Mouse (Mus musculus) kidney, postnatal 14 days (tissue): ENCODE results near the gene Ppib.

Experiments
- DNase-seq: peaks from one replicate; pipeline ENCODE4 v3.0.0; 2022; ENCODE audit warnings: mixed read lengths

Ppib gene

DNA sequence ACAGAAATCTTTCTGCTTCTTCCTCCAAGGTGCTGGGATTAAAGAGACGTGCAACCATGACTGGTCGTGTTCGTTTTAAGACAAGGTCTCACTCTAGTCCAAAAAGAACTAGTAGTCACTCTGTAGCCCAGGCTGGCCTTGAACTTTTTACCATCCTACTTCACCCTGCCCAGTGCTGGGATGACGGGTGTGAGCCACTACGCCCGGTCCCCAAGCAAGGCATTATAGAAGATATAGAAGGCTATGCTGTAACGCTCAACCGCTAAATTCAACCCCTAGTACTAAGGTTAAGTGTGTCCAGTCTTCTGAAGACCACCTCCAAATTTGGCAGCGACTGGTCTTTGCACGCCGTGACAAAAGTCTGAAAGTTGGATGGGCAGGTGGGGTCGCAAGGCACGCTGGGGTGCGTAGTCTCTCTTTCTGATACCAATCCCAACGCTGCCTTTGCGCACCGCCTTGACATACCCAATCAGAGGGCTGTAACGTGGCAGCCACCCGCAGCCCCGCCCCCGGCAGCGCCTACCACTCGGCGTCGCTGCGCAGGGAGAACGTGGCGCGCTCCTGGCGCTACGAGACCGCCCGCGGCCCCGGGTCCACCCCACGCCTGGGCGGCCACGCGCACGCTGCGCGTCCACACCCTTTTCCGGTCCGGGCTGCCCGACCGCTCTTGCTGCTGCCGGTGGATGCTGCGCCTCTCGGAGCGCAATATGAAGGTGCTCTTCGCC, at the start of gene Ppib:
Ppib (plus strand) TSS at position 640 of the 725 bp plus-strand sequence.
- DNase-seq, result peak; percentile 99

DNA sequence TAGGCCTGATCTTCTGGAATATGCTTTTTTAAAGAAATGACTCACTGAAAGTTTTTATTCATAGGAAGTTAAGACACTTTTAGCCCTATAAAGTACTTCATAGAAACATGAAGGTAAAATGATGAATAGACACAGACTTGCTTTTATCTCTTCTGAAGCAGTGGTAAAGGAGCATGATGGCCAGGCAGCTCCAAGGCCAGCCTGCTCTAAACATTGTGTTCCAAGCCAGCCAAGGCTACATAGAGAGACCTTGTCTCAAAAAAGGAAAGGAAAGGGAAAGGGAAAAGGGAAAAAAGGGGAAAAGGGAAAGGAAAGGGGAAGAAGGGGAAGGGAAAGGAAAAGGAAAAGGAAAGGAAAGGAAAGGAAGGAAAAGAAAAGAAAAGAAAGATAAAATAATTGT, 39.4 kb upstream of the Ppib start:
- DNase-seq, result no peak

DNA sequence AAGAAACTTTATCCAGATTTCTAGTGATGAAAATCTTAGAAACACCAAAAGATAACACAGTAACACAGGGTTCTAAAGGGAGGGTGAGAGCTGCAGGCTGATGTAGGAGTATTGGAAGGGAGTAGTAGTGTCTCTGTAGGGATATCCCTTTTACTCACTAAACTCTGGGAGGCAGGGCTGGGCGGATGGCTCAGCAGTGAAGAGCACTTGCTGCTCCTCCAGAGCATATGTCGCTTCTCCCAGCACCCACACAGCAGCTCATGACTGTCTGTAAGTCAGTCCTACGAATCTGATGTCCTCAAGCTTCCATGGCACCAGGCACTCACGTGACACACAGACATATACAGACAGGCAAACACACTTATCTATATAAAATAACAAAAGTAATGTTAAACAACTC, 21.9 kb upstream of the Ppib start:
- no peak for DNase-seq

DNA sequence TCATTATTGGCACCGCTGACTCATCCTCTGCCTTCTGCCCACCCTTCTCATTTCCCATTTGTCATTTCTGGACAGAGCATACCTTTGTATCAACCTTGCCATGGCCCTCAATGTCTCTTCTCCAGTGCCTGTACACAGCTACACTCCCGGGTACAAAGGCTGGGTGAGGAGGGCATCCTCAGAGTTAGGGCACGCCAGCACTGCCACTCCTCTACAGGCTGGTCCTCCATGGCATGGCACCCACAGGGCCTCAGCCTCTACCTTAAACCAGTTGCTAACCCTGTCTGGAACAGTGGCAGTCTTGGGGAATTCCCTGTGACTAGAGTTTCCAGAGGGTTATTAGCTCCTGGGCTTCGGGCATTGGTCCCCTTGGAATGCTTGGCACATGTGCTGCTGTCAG, 21.4 kb upstream of the Ppib start:
- DNase-seq, result no peak

DNA sequence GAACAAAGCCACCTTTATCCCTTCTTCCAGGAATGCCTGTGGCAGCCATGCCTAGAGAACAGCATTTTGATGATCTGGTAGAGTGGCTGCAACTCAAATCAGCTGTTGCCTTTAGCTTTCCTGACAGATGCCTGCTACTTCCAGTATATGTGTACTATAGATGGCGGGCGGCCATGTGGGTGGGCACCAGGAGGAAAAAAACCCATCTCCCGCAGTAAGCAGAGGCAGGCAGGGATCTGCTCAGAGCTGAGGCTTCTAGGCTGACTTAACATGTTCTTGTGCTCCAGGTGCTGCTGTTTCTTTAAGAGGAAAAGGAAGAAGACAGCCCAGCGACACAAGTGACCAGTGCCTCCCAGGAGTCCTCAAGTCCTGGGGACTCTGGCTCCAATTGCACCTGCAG, 20.7 kb upstream of the Ppib start:
- no peak for DNase-seq

DNA sequence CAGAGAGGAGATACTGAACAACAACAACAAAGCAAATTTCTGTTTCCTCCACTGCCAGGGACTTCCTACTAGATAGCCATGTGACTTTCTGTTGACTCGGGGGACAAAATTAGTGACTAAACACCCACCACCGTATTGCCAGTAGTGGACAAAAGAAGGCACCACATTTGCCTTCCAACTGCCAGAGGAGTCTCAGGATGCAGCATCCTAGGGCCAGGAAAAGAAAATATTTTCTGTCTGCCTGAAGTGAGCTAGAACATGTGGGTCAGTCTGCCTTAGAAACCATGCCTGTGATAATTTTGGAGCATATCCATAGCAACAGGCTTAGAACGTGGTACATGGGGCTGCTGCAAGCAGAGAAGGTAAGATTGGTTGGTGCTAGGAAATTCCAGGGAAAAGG, 19.2 kb upstream of the Ppib start:
- no peak for DNase-seq

DNA sequence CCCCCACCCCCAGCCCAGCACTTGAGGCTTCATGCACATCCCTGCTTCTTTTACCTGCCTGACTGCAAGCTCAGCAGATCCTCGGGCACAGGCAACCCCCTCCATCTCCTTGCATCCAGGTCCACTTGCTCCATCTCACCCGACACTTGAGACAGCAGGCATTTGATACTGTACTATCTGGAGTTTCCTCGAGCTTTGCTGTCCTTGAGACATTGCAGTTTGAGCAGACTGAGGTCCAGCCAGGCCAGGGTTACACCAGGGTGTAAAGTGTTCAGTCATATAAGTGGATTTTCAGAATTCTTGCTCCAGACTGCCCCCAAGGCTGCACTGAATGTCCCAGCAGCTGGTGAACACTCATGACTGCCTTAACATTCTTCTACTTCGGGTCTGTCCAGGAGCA, 17.7 kb upstream of the Ppib start:
- no peak for DNase-seq

DNA sequence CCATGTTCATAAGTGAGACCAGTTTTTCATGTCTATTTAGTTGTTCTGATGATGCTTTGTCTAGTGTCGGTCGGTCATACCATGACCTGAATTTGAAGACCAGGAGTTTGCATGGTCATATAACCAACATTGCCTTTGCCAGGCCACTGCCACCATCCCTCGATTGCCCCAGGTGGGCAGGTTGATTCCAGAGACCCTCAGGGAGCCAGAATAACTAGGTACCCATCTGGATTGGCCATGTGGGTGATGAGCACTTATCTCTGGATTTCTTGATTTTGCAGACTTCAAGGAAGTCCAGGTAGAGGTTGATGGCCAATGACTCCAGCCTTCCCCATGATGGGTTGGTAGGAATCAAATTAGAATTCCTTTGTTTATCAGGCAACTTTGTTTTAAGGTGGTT, 16.8 kb upstream of the Ppib start:
- no peak for DNase-seq

DNA sequence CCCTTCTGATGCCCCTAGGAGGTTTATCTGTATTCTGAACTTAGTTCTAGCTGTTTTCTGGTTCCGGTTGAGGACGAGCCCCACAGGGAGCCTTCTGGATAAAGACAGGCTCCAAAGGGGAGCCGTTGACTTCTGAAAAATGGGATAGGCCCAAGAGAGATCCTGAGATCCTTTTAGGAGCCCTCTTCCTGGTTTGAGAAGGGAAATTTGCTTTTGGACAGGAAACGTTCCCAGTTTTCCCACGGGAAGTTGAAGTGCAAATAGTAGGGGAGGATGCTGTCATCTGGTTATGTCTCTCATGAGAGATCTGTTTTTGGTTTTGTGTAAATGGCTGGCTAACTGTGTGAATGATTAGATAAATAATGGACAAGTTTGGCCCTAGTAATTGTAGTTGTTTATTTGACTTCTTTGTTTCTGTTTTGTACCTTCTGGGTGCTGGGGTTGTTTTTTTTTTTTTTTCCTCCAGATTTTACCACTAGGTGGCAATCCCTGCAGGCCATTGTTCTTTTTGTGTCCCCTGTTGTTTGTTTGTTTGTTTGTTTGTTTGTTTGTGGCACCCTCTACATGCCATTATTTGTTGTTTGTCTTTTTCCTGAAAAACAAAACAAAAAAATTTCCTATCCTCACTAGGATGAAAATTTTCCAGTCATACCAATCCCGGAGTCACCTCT, 10.0 kb upstream of the Ppib start:
- DNase-seq, result no peak

DNA sequence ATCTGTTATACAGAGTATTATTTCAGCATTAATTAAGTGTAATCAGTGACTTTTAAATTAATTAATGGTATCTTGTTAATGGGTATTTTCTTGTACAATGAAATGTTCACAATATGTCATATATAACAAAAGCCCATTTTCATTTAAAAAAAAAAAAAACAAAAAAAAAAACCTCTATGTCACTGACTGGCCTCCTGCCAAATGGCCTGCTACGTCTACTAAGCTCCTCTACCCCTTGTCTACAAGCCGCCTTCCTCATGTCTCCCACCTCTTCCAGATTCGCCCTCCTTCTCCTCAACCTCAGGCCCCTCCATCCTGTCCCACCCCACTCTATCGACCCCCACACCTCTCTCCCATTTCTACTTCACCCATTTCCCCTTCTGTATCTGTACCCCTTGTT, 8.5 kb upstream of the Ppib start:
- DNase-seq, result no peak

DNA sequence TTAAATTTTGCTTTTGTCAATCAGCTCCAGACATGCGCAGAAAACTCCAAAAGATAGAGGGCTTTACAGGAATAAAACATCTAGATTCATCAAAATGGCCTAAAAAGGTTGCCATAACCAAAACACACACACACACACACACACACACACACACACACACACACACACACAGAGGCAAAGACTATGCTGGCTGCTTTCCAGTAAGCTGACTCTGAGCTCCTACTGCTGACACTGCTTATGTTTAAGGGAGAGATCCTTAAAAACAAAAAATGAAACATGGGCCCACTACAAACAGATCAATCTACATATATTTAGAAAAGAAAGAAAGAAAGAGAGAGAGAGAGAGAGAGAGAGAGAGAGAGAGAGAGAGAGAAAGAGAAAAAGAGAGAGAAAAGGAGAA, 7.3 kb upstream of the Ppib start:
- DNase-seq, result peak; percentile 34

DNA sequence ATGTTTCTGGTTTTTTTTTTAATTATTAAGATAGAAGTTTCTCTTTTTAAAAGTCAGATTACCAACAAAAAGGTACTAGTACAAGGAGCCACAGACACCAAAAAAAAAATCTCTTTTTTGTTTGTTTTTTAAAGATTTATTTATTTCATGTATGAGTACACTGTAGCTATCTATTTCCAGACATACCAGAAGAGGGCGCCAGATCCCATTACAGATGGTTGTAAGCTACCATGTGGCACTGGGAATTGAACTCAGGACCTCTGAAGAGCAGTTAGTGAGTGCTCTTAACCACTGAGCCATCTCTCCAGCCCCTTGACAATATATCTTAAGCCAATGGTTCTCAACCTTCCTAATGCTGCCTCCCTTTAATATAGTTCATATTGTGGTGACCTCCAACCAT, 6.4 kb upstream of the Ppib start:
- DNase-seq, result no peak

DNA sequence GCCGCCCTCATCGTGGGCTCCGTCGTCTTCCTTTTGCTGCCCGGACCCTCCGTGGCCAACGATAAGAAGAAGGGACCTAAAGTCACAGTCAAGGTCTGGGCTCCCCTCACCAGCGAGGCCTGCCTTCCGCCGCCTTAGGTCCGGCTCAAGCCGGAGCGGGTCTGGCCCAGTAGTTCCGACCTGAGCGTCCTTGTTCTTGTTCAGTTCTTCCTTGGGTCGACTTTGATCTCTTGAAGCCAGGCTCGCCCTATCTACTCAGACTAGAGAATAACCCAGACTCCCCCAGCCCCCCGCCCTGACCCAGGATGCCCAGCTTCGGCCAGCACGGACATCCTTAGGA, 256 bp downstream of the Ppib start:
- DNase-seq, result no peak

DNA sequence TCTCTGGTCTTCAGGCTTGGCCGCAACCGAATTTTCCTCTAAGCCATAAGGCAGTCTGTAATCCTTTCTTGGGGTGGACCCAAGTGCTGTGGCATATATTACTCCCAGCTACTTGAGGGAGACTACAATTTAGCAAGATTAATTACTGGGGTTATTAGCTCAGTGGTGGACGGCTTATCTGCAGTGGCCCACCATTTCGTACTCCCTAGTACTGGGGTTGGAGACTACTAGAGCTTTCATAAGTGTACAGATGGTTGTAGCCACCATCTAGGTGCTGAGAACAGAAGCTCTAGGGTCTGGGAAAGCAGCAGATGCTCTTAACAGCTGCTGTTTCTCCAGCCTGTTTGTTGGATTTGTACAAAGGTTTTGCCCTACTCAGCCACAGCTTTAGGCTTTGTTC, 964 bp downstream of the Ppib start:
- no peak for DNase-seq

DNA sequence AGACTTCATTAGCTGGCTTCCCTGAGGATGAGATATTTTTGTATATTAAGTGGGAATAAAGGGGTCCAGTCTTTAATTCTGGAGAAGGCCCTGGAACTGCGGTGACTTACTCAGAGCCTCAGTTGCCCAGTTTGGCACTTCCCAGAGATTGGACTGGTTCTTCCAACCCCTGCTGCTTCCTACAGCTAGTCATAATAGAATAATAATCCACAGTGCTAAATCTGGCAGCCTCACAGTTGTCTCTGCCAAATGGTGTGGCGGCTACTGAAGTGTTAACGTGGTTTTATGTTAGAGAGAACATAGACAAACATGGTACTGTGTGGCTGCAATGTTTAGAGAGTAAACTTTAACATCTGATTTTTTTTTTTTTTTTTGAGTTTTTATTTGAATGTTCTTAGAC, 1.6 kb downstream of the Ppib start:
- no peak for DNase-seq

DNA sequence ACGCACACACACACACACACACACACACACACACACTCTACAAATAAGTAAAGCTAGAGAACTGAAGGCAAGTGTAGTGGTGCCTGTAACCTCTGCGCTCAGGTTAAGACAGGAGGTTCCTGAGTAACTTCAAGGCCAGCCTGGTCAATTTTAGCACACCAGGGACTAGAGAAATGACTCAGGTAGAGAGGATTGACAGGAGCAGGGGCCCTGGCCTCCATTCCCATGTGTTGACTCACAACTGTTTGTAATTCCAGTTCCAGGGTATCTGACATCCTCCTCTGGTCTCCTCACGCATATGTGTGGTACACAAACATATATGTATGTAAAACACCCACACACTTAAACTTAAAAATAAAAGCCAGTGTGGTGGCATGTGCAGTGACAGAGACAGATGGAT, 3.4 kb downstream of the Ppib start:
- DNase-seq, result no peak

DNA sequence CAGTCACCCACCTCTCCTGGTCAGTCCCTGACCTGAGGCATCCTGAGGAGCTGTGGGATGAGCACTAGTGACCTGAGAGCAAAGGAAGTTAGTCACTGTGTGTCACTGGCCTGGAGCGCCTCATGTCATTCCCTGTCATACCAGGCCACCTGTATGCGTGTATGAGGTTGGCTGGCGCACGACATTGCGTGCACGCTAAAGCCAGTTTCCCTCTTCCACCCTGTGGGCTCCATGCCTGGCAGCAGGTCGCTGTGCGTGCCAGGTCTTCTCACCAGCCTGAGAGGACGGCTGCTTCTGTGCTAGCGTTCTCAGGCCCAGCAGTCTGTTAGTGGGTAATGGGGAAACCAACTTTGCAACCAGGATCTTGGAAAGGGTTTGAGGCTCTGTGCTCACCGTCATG, 4.3 kb downstream of the Ppib start:
- DNase-seq, result no peak

DNA sequence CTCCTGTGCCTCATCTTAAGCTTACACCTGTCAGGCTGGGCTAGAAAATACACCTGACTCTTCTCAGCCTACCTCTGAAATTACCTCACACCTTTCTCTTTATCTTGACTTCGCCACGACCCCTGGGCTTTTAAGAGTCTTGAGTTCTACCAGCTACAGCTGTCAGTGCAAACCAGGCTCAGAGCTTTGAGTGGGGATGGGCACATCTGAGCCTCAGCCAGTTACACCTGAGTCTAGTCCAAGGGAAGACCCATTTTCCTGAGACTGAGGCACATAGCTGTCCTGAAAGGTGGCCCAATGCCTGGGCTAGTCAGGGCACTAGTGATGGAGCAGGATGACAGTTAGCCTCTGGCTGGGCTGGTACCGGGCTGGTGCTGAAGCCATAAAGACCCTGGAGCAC, 6.8 kb downstream of the Ppib start:
- DNase-seq, result no peak

DNA sequence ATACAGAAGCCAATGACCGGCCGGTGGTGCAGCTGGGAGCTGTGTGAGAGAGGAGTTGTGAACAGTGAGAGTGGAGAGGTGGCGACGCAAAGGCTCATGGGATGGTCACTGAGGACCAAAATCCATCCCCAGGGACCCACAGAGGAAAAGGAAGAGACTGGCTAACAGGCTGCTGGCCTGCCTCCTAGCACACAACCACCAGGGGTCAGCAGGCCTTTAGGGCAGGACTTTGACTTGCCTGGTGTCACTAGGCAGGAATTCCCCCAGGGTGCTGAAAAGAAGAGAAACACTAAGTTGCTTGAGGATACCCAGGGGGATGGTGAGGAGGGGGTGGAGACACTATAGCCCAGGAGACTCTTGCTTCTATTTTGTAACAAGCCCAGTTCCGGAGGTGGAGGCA, 7.5 kb downstream of the Ppib start:
- DNase-seq, result peak; percentile 64

DNA sequence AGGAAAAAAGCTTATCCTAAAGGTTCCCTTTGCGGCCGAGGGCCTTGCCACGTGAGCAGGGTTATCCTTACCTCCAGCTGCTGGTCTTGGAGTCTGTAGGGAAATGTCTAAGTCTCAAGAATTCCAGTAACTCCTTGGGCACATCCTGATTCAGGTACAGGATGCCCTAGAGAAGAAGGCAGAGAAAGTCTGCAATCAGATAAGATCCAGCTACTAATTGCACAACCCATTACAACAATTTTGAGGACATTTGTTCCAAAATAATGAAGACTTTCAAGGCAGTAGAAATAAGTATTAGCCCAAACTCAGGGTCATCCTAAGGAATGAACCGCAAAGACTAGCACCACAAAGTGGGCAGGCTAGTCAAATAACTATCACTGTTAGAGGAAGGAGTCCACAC, 8.0 kb downstream of the Ppib start:
- no peak for DNase-seq

DNA sequence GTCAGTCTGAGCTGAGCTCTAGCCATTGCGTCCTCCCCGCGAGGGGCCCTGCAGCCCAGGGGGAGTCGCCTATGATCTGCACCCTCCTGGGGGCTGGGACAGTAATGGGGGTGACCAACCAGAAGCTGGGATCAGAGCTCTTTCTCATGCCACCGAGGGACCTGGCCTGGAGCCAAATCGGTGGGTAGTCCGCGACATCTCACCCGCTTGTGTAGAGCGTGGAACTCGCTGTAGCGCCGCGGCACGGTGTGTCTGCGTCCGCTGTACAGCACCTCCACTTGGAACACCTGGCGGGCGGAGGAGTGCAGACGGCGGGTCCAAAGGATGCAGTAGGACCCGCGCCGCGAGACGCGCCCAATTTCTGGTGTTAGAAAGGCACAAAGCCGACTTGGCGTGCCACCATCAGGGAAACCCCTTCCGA, 9.0 kb downstream of the Ppib start:
- no peak for DNase-seq

DNA sequence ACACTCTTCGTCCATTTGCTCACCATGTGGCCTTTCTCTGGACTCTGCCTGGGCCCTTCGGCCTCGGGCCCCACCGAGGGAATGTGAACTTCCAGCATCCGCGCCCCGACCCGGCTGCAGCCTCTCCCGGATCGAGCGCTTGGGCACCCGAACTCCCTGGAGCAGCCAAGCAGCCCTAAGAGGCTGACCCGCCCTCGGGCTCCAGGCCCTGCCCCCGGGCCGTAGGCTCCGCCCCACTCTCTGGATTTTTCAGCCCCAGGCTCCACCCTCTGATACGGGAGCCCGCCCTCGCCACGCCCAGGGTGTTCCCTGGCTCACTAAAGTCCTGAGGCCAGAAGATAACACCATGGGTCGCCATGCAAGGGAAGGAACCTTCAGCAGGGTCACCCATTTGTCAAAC, 9.6 kb downstream of the Ppib start, which contains the start of gene Snx22:
Snx22 (minus strand) TSS at position 137 of the 400 bp plus-strand sequence.
- peak; percentile 90 for DNase-seq

DNA sequence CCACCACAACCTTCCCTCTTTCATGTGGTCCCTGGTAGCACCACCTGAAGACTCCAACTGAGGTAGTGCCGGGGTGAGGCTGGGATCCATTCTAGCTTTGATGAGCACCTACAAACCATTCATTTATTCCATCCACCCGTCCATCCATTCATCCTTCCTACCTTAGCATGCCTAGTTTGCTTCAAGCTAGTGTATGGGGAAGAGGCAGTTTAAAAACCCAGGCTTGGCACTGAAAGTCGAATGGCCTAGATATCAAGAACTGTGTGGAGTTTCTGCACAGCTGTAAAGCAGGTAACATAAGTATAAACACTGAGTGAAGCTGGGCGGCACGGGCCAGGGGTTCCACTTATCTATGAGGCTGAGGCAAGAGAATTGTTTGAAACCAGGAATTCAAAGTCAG, 10.1 kb downstream of the Ppib start:
- no peak for DNase-seq

DNA sequence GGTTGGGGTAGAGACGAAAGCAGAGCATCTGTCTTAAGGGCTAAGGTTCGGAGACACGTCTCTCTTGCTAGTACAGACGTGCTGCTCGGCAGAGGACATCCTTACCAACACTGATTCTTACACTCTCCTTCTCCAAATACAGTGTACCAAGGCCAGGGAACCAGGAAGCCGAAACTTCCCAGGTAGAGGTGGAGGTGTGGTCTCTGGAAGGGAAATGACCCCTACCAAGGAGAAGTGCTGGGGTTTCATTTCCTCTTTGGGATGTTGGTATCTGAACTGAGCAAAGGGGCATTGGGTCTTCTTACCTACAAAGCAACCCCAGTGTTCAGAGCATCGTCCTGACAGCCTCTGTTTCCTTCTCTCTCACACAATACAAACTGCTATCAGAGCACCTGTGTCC, 12.7 kb downstream of the Ppib start:
- no peak for DNase-seq

DNA sequence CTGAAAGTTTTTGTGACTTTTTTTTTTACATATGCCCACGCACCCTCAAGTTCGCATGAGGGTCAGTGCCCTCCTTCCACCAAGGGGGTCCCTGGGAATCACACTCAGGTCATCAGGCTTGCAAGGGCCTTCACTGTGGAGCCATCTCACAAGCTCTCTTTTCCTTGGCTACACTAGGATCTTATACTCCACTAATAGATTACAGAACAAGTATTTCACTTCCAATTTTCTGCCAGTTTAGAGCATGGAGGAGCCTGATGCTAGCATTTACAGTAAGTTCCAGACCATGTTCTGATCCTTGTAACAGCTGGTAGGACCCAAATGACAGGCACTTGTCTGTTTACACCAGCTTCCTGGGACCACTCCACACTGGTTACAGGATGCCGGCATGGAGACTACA, 18.1 kb downstream of the Ppib start:
- DNase-seq, result no peak
